Mouse (Mus musculus) intestine, embryonic 16.5 days (tissue): ENCODE measurements at regions not wholly inside any gene's neighbourhood (a gene's known extent, or its start where the extent isn't known, plus 50 kb on each side); places are given as distances from the start of the nearest gene placed in this dataset.

ENCODE experiments used
- ATAC-seq: fragments of 200-750 bp; cut with Nextera tagmentation; 2 replicates; pipeline ENCODE4 v1.8.0; 2017; ENCODE audit warnings: moderate TSS enrichment, moderate library complexity
- H3K27ac ChIP-seq: fragments of 300-500 bp; sonication (generic); 2 replicates; pipeline ENCODE4 v1.5.1; 2014; ENCODE audit warnings: mild to moderate bottlenecking, low read length
- H3K27me3 ChIP-seq: fragments of 300-500 bp; sonication (generic); replicated peaks from 2 replicates; pipeline ENCODE4 v1.6.1; 2014; ENCODE audit warnings: low read length, control low read depth, mixed read lengths; ENCODE audit not compliant: control insufficient read depth, insufficient read depth
- H3K36me3 ChIP-seq: fragments of 300-500 bp; sonication (generic); 2 replicates; pipeline ENCODE4 v1.6.1; 2014; ENCODE audit warnings: low read length, control low read depth; ENCODE audit not compliant: control insufficient read depth, insufficient read depth
- H3K4me1 ChIP-seq: fragments of 300-500 bp; sonication (generic); 2 replicates; pipeline ENCODE4 v1.6.1; 2014; ENCODE audit warnings: low read length, control low read depth, mixed read lengths; ENCODE audit not compliant: control insufficient read depth, insufficient read depth
- H3K4me2 ChIP-seq: fragments of 300-500 bp; sonication (generic); 2 replicates; pipeline ENCODE4 v1.6.1; 2014; ENCODE audit warnings: low read depth, low read length, control low read depth
- H3K4me3 ChIP-seq: fragments of 300-500 bp; sonication (generic); 2 replicates; pipeline ENCODE4 v1.5.1; 2014; ENCODE audit warnings: mild to moderate bottlenecking, low read length
- H3K9ac ChIP-seq: fragments of 300-500 bp; sonication (generic); 2 replicates; pipeline ENCODE4 v1.6.1; 2014; ENCODE audit warnings: low read depth, low read length
- H3K9me3 ChIP-seq: fragments of 300-500 bp; sonication (generic); 2 replicates; pipeline ENCODE4 v1.6.1; 2016; ENCODE audit warnings: low read length, control low read depth; ENCODE audit not compliant: control insufficient read depth
- WGBS: fragments of 180-500 bp; shearing (Covaris S2); extraction: QIAGEN DNeasy Blood & Tissue Kit; methylation state at CpG from one replicate; pipeline ENCODE4 v1.1.7; 2014; 5-methylcytosine and 5-hydroxymethylcytosine counted together

GRCm38 (mm10) chr2:75112751-75113150 lies 287.1 kb downstream of the Mtx2 start:
- no peak for ATAC-seq
- Histone ChIP-seq H3K4me3 (no peak overlapping the region), H3K27me3 (no peaks in the 10 kb centered on the region), H3K9ac (no peak overlapping the region), H3K4me2 (no peak overlapping the region), H3K27ac (no peak overlapping the region), H3K9me3 (no peaks in the 10 kb centered on the region), H3K36me3 (no peaks in the 10 kb centered on the region), H3K4me1 (no peaks in the 10 kb centered on the region)
- 74% methylated on average over 9 of the region's 9 CpGs for WGBS

- Histone ChIP-seq H3K4me3 (no peak overlapping the region), H3K36me3 (no peaks in the 10 kb centered on the region), H3K27ac (no peak overlapping the region), H3K9ac (no peak overlapping the region), H3K27me3 (no peaks in the 10 kb centered on the region), H3K4me1 (no peaks in the 10 kb centered on the region), H3K9me3 (no peaks in the 10 kb centered on the region), H3K4me2 (no peak overlapping the region)
- no peak for ATAC-seq
- WGBS = 42% methylated on average over 6 of the region's 6 CpGs
Observed at GRCm38 (mm10) chr2:75114375-75114774, 288.8 kb downstream of the Mtx2 start.

GRCm38 (mm10) chr2:75118348-75118926 lies 292.8 kb downstream of the Mtx2 start:
- no peaks in the 10 kb centered on the region for H3K36me3 ChIP-seq
- H3K4me1 ChIP-seq = no peaks in the 10 kb centered on the region
- H3K4me2 ChIP-seq = no peak overlapping the region
- WGBS = 61% methylated on average over 8 of the region's 8 CpGs
- H3K9me3 ChIP-seq = no peaks in the 10 kb centered on the region
- H3K27me3 ChIP-seq = no peaks in the 10 kb centered on the region
- H3K4me3 ChIP-seq = no peak overlapping the region
- ATAC-seq = no peak
- no peak overlapping the region for H3K9ac ChIP-seq
- H3K27ac ChIP-seq = no peak overlapping the region

GRCm38 (mm10) chr2:75119599-75119998 lies 294.0 kb downstream of the Mtx2 start:
- no peaks in the 10 kb centered on the region for H3K4me1 ChIP-seq
- 92% methylated on average over 9 of the region's 9 CpGs for WGBS
- no peak for ATAC-seq

GRCm38 (mm10) chr2:75133298-75134080 lies 307.9 kb downstream of the Mtx2 start:
- no peak overlapping the region for H3K9ac ChIP-seq
- no peaks in the 10 kb centered on the region for H3K36me3 ChIP-seq
- 71% methylated on average over 10 of the region's 10 CpGs for WGBS
- no peak for ATAC-seq
- peaks cover 17% of the 10 kb centered on the region for H3K27me3 ChIP-seq
- no peak overlapping the region for H3K4me3 ChIP-seq
- 0 out of 2 replicates have a peak, but pooled peaks cover 4% of the 10 kb centered on the region for H3K4me1 ChIP-seq
- H3K4me2 ChIP-seq = no peak overlapping the region
- no peak overlapping the region for H3K27ac ChIP-seq
- H3K9me3 ChIP-seq = no peaks in the 10 kb centered on the region

More at GRCm38 (mm10) chr2:75119599-75119998, 294.0 kb downstream of the Mtx2 start:
- Histone ChIP-seq H3K27me3 (no peaks in the 10 kb centered on the region), H3K36me3 (no peaks in the 10 kb centered on the region), H3K27ac (no peak overlapping the region), H3K4me3 (no peak overlapping the region), H3K9me3 (no peaks in the 10 kb centered on the region), H3K9ac (no peak overlapping the region), H3K4me2 (no peak overlapping the region)

- H3K27ac ChIP-seq = no peak overlapping the region
- no peak overlapping the region for H3K4me2 ChIP-seq
- peak overlapping the region; percentile 42 for H3K4me3 ChIP-seq
Observed at GRCm38 (mm10) chr2:75136618-75137017, 311.0 kb downstream of the Mtx2 start.

GRCm38 (mm10) chr2:75137133-75137982 lies 311.8 kb downstream of the Mtx2 start:
- 4% methylated on average over 42 of the region's 42 CpGs for WGBS
- peak overlapping the region; percentile 73 for H3K4me2 ChIP-seq
- ATAC-seq = peak; percentile 42
- no peak overlapping the region for H3K27ac ChIP-seq
- H3K4me1 ChIP-seq = 0 out of 2 replicates have a peak, but pooled peaks cover 4% of the 10 kb centered on the region
- H3K9ac ChIP-seq = peak overlapping the region; percentile 50
- H3K36me3 ChIP-seq = no peaks in the 10 kb centered on the region
- H3K27me3 ChIP-seq = peaks cover 21% of the 10 kb centered on the region
- H3K4me3 ChIP-seq = peak overlapping the region; percentile 42
- no peaks in the 10 kb centered on the region for H3K9me3 ChIP-seq

More at GRCm38 (mm10) chr2:75136618-75137017, 311.0 kb downstream of the Mtx2 start:
- Histone ChIP-seq H3K4me1 (0 out of 2 replicates have a peak, but pooled peaks cover 4% of the 10 kb centered on the region), H3K9me3 (no peaks in the 10 kb centered on the region), H3K27me3 (peaks cover 26% of the 10 kb centered on the region), H3K9ac (no peak overlapping the region), H3K36me3 (no peaks in the 10 kb centered on the region)
- 27% methylated on average over 8 of the region's 8 CpGs for WGBS
- no peak for ATAC-seq

- Histone ChIP-seq H3K9ac (peak overlapping the region; percentile 50; the same call in 1 of the 2 replicates), H3K4me3 (peak overlapping the region; percentile 42), H3K36me3 (no peaks in the 10 kb centered on the region), H3K9me3 (no peaks in the 10 kb centered on the region), H3K27ac (no peak overlapping the region), H3K4me1 (0 out of 2 replicates have a peak, but pooled peaks cover 4% of the 10 kb centered on the region), H3K4me2 (peak overlapping the region; percentile 73), H3K27me3 (peaks cover 21% of the 10 kb centered on the region)
- WGBS = 5% methylated on average over 29 of the region's 29 CpGs
- peak; percentile 72 for ATAC-seq
Observed at GRCm38 (mm10) chr2:75137983-75138745, 312.6 kb downstream of the Mtx2 start.
